Mouse (Mus musculus) small intestine, adult 10 weeks (tissue): Measurements from ENCODE around the gene Rbm3. TPM values are rescaled to one million over a fixed set of nuclear protein-coding genes. Genes with fewer than 3 reads are reported as not detected.

ENCODE experiments used
- polyA plus RNA-seq: library from polyadenylated mRNA; stranded (reverse); fragments of 350-450 nt; fragmentation: Illumina TruSeq; extraction: RNeasy Lipid Tissue Mini Kit (QIAGEN cat#74804); gene quantifications from one replicate; pipeline ENCODE4 v1.2.3, GENCODE M21; 2014; ENCODE audit warnings: low replicate concordance

Rbm3 gene
- polyA plus RNA-seq, result 554 TPM

DNA sequence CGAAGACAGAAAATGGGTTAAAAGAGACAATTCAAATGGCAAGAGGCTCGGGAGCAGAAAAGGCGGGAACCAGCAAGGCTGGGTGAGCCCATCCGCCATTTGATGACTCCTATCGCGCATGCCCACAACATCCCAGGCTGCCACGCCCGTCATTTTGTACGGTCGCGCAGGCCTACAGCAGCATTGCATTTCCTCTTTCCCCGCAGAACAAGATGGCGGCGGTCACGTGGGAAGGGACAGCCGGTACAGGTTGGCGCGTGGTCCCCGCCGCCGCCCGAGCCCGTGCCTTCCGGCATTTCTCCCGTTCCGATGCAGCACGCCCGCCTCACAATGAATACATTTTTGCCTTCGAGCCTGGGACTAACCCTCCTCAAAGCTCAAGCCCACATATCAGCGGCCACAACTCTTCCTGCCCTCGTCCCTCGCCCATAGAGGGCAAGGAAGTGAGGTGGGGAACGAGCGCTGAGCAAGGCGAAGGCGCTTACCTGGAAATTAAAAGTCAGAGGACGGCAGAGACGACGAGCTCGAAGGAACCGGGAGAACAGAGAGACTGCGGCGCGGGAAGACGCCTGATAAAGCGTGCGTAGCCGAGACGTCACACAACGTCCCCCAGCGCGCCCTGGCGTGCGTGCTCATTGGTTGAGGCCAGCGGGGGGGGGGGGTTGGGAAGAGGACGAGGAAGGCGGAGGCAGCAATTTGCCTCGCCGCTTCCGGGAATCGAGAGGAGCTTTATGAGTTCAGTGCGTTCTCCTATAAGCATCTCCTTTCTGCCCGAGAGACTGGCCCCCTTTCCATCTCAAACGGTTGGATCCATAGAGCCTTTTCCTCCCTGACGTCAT, at the start of gene Rbm3:
Gene Rbm3, minus strand, starts transcription at position 728 of the 839 bp plus-strand sequence.

DNA sequence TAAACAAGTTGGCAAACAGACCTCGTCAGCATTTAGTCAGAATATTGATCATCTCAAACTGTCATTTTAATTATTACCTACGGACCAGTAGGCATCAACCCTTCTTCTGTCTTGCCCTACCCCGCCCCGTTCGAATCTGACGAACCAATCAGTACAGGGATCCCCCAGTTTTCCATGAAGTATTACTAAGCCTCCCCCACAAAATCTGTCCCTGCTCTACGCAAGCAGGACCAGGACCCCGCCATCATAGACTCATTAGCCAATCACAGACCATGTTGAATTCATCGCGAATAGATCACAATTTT, 47.7 kb upstream of the Rbm3 start, which contains the start of gene Ebp:
Gene Ebp, minus strand, starts transcription at position 94 of the 305 bp plus-strand sequence.

DNA sequence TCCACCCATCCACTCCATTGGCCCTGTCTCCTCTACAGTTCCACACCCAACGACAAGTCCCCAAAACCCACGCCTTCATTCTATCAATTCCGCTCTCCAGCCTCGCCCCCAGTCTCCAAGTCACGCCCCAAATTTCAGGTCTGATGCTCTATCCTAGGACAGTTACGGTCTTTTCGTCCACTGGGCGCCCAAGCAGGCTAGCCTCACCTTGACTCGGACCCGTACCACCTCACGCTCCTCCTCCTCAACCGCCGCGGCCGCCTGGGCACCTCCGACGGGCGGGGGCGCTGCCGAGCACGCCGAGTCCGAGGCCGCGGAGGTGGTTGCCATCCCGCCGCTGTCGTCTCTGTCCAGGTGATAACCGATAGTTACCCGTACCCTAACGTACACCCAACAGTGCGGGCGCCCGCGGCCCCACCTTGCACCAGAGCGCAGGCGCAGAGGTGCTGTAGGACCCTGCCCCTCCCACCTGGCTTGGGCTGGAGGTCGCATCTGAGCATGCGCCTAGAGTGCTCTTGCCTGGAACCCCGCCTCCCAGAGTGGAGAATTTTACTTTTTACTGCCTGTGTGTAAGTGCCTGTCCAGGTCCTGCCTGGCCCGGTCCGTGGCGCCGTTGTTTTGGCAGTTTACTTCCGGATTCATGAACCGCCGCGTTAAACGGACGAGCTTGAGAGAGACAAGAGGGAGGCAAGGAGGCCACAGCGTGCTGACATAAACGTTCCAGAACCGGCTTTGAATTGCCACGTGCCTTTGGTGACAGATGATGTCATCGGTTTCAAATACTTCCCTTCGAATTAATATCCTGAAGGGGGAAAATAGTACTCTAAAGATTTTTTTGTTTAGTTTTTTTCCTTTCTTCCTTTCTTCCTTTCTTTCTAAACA, 30.1 kb upstream of the Rbm3 start, which contains the start of gene Tbc1d25:
Gene Tbc1d25, minus strand, starts transcription at position 678 of the 882 bp plus-strand sequence.

DNA sequence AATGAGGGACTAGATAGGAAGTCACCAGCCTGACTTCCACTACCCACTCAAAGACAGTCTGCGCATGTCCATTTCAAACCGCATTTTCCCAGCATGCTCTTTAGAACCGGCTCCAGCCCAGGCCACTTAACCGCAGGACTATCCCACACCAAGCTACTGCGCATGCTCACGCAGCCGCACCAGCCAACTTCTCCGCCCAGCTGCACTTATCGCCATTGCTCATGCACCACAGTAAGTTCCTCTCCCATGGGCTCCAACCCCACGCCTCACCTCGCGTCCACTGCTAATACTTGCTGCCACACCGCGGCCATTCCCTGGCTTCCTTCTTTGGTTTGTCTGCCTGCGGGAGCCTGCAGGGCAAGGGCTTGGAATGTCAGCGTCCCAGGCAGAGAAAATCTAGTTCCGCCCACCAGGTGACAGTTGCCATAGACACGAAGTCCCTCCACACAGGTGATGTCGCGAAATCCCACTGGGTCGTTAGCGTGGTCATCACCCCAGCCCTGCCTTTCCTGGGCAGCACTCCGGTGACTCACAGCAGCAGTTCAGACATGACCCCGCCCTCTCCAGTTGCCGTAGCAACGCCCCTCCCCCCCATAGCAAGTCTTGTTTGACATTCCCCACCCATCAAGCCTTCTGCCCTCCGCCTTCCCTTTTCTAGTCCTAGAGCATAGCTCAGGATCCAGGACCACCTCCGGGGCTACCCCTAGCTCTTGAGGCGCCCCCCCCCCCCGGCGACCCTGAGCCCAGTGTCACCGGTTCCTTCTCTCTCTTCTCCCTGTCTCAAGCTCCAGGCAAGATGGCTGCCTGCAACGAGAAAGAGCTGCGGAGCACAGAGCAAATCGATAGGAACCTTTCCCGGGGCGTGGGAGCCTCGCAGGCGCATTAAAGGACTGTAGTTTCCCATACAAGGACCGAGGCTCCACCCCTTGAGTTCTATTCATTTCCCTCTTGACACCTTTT, 13.4 kb downstream of the Rbm3 start, which contains the start of gene Wdr13:
Gene Wdr13, minus strand, starts transcription at position 876 of the 960 bp plus-strand sequence.

GRCm38 (mm10) chrX:8090346-8090953, 55.2 kb downstream of the Rbm3 start, which contains the start of gene Was:
Gene Was, minus strand, starts transcription at chrX:8090498.

Other genes with a start within 250 kb of the Rbm3 start
- 5.5 TPM for gene Pqbp1, start 246.6 kb downstream of the Rbm3 start, polyA plus RNA-seq
- 1.5 TPM for gene Timm17b, start 246.5 kb downstream of the Rbm3 start, polyA plus RNA-seq
- gene Gm10491, start 238.0 kb downstream of the Rbm3 start, polyA plus RNA-seq, result not detected
- not detected for gene Gm10490, start 236.3 kb downstream of the Rbm3 start, polyA plus RNA-seq
- gene Pcsk1n, start 226.1 kb downstream of the Rbm3 start, polyA plus RNA-seq, result not detected
- gene Eras, start 217.3 kb downstream of the Rbm3 start, polyA plus RNA-seq, result not detected
- 0.30 TPM for gene Hdac6, start 198.0 kb downstream of the Rbm3 start, polyA plus RNA-seq
- not detected for gene Gata1, start 167.8 kb downstream of the Rbm3 start, polyA plus RNA-seq
- 1,103 TPM for gene Glod5, start 127.4 kb downstream of the Rbm3 start, polyA plus RNA-seq
- 8.6 TPM for gene Suv39h1, start 71.1 kb downstream of the Rbm3 start, polyA plus RNA-seq
- gene Was, start 55.4 kb downstream of the Rbm3 start, polyA plus RNA-seq, result 0.59 TPM
- gene Wdr13, start 13.0 kb downstream of the Rbm3 start, polyA plus RNA-seq, result 60.9 TPM
- gene Tbc1d25, start 30.3 kb upstream of the Rbm3 start, polyA plus RNA-seq, result not detected
- gene Ebp, start 47.6 kb upstream of the Rbm3 start, polyA plus RNA-seq, result 31.9 TPM
- gene Porcn, start 60.6 kb upstream of the Rbm3 start, polyA plus RNA-seq, result 1.0 TPM
- gene Ftsj1, start 106.5 kb upstream of the Rbm3 start, polyA plus RNA-seq, result 5.6 TPM
- 0.59 TPM for gene Slc38a5, start 125.3 kb upstream of the Rbm3 start, polyA plus RNA-seq
- gene Ssxb10, start 181.5 kb upstream of the Rbm3 start, polyA plus RNA-seq, result not detected
- gene Ssxb9, start 221.1 kb upstream of the Rbm3 start, polyA plus RNA-seq, result not detected